Mouse (Mus musculus) liver, adult 2 months (tissue): ENCODE results near the gene Rad51b. TPM values are rescaled to one million over a fixed set of nuclear protein-coding genes. Genes with fewer than 3 reads are reported as not detected.

Experiments
- DNase-seq: peaks from one replicate; pipeline ENCODE4 v3.0.0-alpha.2; 2011; ENCODE audit warnings: low read depth, low spot score; ENCODE audit errors: extremely low read depth
- H3K27ac ChIP-seq: fragments of 200-500 bp; replicated peaks from 2 replicates; pipeline ENCODE4 v1.5.1; 2012; ENCODE audit warnings: low read depth, mild to moderate bottlenecking, control low read depth, inconsistent platforms, low read length; ENCODE audit not compliant: insufficient read depth
- H3K27me3 ChIP-seq: fragments of 200-500 bp; 2 replicates; pipeline ENCODE4 v1.6.1; 2012; ENCODE audit warnings: mild to moderate bottlenecking, moderate library complexity, low read length, inconsistent platforms; ENCODE audit not compliant: control insufficient read depth, insufficient read depth
- H3K36me3 ChIP-seq: fragments of 200-500 bp; 2 replicates; pipeline ENCODE4 v1.6.1; 2012; ENCODE audit warnings: low read length, inconsistent platforms; ENCODE audit not compliant: control insufficient read depth, insufficient read depth
- H3K4me1 ChIP-seq: fragments of 200-500 bp; 2 replicates; pipeline ENCODE4 v1.6.1; 2011; ENCODE audit warnings: low read length; ENCODE audit not compliant: control insufficient read depth, insufficient read depth
- H3K4me3 ChIP-seq: fragments of 200-500 bp; 2 replicates; pipeline ENCODE4 v1.5.1; 2011; ENCODE audit warnings: low read depth, mild to moderate bottlenecking, control low read depth, low read length, moderate library complexity; ENCODE audit not compliant: insufficient read depth
- H3K79me2 ChIP-seq: fragments of 200-500 bp; 2 replicates; pipeline ENCODE4 v1.6.1; 2012; ENCODE audit warnings: inconsistent platforms, mild to moderate bottlenecking, low read length, moderate library complexity; ENCODE audit not compliant: control insufficient read depth, insufficient read depth
- H3K9ac ChIP-seq: fragments of 200-500 bp; 2 replicates; pipeline ENCODE4 v1.6.1; 2012; ENCODE audit warnings: low read depth, mild to moderate bottlenecking, control low read depth, inconsistent platforms, low read length
- CTCF ChIP-seq: fragments of 200-500 bp; IDR thresholded peaks from 2 replicates; pipeline ENCODE4 v1.5.1; 2011; ENCODE audit warnings: low read depth, low read length, control low read depth
- POLR2A ChIP-seq: fragments of 200-500 bp; IDR thresholded peaks from 2 replicates; pipeline ENCODE4 v1.6.1; 2011; ENCODE audit warnings: low read length, control low read depth; ENCODE audit not compliant: insufficient read depth; ENCODE audit errors: extremely low read depth
- WGBS: fragments of 180-500 bp; shearing (Covaris S2); methylation state at CpG from one replicate; pipeline ENCODE4 v1.1.7; 2018; 5-methylcytosine and 5-hydroxymethylcytosine counted together
- polyA plus RNA-seq: library from polyadenylated mRNA; depleted of rRNA; stranded (reverse); fragments of >200 nt; gene quantifications from 2 replicates; pipeline ENCODE4 v1.2.3, GENCODE M21; 2012
- total RNA-seq: library from RNA; depleted of rRNA; stranded (reverse); fragments of >200 nt; gene quantifications from 2 replicates; pipeline ENCODE4 v1.2.3, GENCODE M21; 2014

The Rad51b gene
- total and polyA plus RNA-seq, 2 experiments = 0.55 to 1.7 TPM

DNA sequence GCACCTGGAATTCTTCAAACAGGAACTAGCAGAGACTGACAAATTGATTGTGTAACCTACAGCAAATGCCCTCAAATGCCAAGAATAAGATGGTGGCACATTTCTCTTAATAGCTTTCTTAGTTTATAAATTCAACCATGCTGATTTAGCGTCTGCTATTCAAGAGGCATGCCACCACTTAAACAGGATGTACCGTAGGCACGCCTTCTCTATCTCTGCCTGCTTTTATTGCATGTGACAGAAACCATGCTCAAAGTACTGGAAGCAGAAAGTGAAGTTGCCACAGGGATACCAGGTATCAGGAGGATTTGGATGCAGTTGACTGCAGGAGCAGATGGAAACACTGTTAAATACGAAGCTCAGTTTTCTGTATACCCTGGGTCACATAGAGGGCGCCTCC is 448.1 kb downstream of the Rad51b start:
- Histone ChIP-seq H3K27me3 (no peaks in the 10 kb centered on the region), H3K79me2 (no peaks in the 10 kb centered on the region), H3K27ac (no peak overlapping the region), H3K9ac (no peak overlapping the region), H3K4me1 (no peaks in the 10 kb centered on the region), H3K36me3 (no peaks in the 10 kb centered on the region), H3K4me3 (no peak overlapping the region)
- TF ChIP-seq CTCF = no peak
- TF ChIP-seq POLR2A = no peak
- no peak for DNase-seq
- 91% methylated on average over 5 of the region's 5 CpGs for WGBS

DNA sequence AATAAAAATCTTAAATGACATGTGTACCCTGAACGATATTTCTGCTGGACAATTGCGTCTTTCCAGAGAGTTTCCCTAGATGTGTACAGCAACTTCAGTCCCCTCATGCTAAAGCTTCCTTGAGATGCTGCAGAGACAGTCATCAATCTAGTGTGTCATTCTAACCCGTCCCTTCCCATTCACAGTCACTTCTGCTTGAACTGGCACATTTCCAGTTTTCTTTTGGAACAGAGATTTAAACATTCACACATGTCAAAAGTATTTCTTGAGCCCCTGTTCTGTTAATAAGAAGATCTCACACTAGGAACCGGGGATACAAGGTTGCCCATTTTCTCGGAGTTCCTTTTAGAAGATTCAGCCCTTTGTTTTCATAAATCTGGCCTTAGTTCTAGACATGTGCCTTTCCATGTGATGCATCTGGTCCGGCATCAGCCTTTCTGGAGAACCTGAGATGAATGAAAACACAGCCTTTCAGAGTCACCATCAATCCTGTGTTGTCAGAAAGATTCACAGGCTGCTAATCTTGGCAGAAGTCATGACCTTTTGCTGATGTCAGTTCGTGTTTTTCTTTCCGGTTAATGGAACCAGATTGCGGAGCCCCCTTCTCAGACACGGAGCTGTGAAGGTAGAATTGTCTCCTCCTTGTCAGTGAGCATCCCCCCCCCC is 448.9 kb downstream of the Rad51b start:
- H3K79me2 ChIP-seq = no peaks in the 10 kb centered on the region
- 81% methylated on average over 10 of the region's 10 CpGs for WGBS
- no peak for DNase-seq
- H3K27ac ChIP-seq = no peak overlapping the region
- H3K27me3 ChIP-seq = no peaks in the 10 kb centered on the region
- TF ChIP-seq POLR2A = no peak
- no peak for TF ChIP-seq CTCF
- H3K9ac ChIP-seq = no peak overlapping the region
- no peak overlapping the region for H3K4me3 ChIP-seq
- H3K4me1 ChIP-seq = no peaks in the 10 kb centered on the region
- H3K36me3 ChIP-seq = no peaks in the 10 kb centered on the region

DNA sequence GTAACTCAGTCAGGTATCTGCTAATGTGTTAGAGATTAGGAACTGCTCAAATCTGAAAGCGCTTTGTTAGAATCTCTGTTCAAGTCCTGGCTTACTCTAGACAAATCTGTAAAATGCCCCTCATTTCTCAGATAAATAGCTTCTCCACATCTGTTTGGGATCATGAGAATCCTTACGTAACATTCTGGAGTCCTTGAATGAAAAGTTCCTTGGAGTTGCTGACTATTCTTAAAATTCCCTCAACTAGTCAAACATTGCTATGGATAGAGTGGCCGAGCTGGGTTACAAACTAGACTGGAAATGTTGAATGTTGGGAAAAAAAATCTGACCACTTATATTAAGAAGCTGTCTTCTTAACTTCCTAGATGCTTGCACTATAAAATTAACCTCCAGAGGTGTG is 450.5 kb downstream of the Rad51b start:
- Histone ChIP-seq H3K4me3 (no peak overlapping the region), H3K36me3 (no peaks in the 10 kb centered on the region), H3K9ac (no peak overlapping the region), H3K27ac (no peak overlapping the region), H3K79me2 (no peaks in the 10 kb centered on the region), H3K4me1 (no peaks in the 10 kb centered on the region), H3K27me3 (no peaks in the 10 kb centered on the region)
- WGBS = 96% methylated on average over 3 of the region's 3 CpGs
- TF ChIP-seq CTCF (no peak), POLR2A (no peak)
- DNase-seq = no peak

DNA sequence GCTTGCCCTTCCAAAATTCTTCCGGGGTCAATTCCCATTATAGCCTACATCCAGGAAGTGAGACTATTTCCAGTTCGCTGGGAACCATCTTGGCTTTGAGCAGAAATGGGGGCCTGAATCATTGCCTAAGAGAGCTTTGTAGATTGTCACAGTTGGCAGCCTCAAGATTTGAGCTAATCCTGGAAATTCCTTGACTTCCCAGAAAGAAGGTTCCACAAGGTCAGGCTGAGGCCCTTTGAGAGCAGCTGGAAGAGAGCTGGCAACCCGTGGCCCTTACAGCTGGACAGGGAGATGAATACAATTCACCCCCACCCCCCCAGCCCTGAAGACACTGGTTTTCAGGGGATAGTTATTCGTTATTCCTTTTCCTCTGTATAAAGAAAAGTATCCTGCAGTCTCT is 451.8 kb downstream of the Rad51b start:
- TF ChIP-seq CTCF = no peak
- no peak for TF ChIP-seq POLR2A
- no peak overlapping the region for H3K27ac ChIP-seq
- no peaks in the 10 kb centered on the region for H3K36me3 ChIP-seq

GRCm38 (mm10) chr12:79750253-79751125 is 453.4 kb downstream of the Rad51b start:
- peak; percentile 32 for DNase-seq
- no peak overlapping the region for H3K27ac ChIP-seq
- WGBS = 75% methylated on average over 10 of the region's 10 CpGs

More for the DNA sequence above, 451.8 kb downstream of the Rad51b start:
- 58% methylated on average over 4 of the region's 4 CpGs for WGBS
- Histone ChIP-seq H3K4me3 (no peak overlapping the region), H3K79me2 (no peaks in the 10 kb centered on the region), H3K4me1 (no peaks in the 10 kb centered on the region), H3K9ac (no peak overlapping the region), H3K27me3 (no peaks in the 10 kb centered on the region)
- no peak for DNase-seq

More at GRCm38 (mm10) chr12:79750253-79751125, 453.4 kb downstream of the Rad51b start:
- H3K4me3 ChIP-seq = no peak overlapping the region
- no peaks in the 10 kb centered on the region for H3K4me1 ChIP-seq
- no peak overlapping the region for H3K9ac ChIP-seq
- H3K27me3 ChIP-seq = no peaks in the 10 kb centered on the region
- no peaks in the 10 kb centered on the region for H3K36me3 ChIP-seq
- TF ChIP-seq CTCF = no peak
- no peak for TF ChIP-seq POLR2A
- no peaks in the 10 kb centered on the region for H3K79me2 ChIP-seq
